Mouse (Mus musculus) thymus, postnatal 0 days (tissue): ENCODE results near the gene Rnls. TPM values are rescaled to one million over a fixed set of nuclear protein-coding genes. Genes with fewer than 3 reads are reported as not detected.
"Not testable (repeated sequence)": the region's sequence is repeated elsewhere in the genome, so short reads cannot be mapped to it uniquely, and the experiment has no call there.

ENCODE experiments used
- DNase-seq: peaks from one replicate; pipeline ENCODE4 v3.0.0-alpha.2; 2015; ENCODE audit warnings: low spot score
- polyA plus RNA-seq: library from polyadenylated mRNA; unstranded; fragments of >200 nt; fragmentation: Nextera tagmentation; extraction: Ambion mirVana; gene quantifications from 2 replicates; pipeline ENCODE4 v1.2.1, GENCODE M21; 2015

Rnls gene
- polyA plus RNA-seq, result 5.1 and 5.3 TPM in 2 replicates

DNA sequence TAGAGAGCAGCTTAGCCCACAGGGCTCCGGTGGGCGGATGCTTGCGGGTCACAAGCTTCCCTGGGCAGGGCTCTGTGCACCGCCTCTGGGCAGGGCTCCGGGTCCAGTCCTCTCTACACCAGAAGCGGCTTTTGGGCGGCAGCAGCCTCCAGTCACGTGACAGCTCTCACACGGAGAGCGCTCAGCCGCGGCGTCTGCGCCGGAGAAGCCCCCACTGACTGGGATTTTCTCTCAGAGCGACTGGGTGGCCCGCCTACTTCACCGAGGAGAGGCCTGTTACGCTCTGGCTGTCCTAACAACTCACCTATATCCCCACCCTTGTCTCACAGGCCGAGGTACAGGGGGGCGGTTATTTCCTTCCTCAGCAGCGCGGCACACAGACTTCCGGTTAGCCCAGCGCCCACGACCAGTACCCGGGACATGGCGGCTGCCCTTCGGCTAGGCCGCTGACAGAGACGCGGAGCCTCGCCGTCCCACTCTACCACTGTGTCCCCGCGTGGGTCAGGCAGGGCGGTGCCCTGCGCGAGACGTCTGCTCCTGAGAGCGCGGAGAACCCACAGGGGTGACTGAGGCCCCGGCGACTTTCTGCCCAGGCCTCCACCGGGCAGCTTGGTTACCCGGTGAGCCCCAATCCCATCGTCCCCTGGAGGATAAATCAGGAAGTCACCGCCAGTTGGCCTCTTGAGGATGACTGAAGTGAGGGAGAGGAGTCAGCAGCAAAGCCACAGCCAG is at the start of gene Rnls:
Gene Rnls, minus strand, starts transcription at position 645 of the 732 bp plus-strand sequence.
- peak; percentile 72 for DNase-seq

GRCm38 (mm10) chr19:33429457-33429856 is 37.4 kb upstream of the Rnls start:
- peak; percentile 35 for DNase-seq

DNA sequence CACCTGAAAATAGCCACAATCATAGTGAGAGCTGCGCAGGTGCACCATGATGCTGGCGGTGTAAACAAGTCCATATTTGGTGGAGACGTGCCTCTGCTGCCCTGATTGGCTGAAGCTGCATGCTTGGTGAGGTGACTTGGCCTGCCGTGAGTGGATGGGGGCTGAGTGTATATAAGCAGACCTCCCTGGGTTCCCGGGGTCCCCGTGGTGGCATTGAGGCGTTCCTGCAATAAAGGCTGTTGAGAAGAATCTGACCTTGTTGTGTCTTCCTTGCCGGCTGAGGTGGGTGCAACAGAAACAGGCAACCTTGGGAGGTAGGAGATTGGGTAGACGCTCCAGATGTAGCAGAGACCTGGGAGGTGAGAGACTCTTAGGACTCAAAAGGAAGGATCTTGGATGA is 27.3 kb upstream of the Rnls start:
- DNase-seq, result not testable (repeated sequence)

- DNase-seq, result no peak
Observed at GRCm38 (mm10) chr19:33380825-33381224, 11.3 kb downstream of the Rnls start.

DNA sequence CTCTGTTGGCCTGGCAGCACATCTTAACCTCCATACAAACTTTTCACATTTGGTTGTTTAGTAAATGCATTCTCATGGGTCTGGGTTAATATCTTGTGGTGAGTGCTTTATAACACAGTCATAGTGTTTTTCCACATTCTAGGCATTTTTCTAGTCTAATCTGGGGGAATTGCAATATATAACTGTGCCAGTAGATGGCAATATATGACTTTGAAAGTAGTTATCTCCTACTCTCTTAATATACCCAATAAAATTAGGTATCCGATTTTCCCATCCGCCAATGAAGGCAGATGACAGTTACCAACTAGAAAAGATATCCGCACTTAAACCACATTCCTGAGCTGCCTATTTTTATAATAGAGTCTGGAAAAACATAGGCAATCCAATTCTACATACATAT is 11.7 kb downstream of the Rnls start:
- DNase-seq, result peak; percentile 37

DNA sequence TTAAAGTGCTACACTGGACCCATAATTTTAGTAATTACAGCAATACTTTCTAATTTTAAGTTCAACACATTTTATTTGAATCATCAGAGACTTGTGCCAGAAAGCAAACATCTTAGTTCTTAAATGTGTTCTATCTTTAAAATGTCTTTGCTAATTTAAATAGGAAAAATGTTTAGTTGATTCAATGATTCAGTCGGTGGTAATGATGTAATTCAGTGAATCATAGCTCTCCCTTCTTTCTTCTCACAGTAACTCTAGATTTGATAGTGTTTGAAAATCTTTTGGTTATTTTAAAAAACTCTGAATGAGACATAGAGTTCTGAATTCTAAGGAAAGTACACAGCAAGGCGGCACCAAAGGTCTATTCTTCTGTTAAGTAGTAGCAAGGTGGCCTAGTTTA is 23.3 kb downstream of the Rnls start:
- DNase-seq, result no peak

DNA sequence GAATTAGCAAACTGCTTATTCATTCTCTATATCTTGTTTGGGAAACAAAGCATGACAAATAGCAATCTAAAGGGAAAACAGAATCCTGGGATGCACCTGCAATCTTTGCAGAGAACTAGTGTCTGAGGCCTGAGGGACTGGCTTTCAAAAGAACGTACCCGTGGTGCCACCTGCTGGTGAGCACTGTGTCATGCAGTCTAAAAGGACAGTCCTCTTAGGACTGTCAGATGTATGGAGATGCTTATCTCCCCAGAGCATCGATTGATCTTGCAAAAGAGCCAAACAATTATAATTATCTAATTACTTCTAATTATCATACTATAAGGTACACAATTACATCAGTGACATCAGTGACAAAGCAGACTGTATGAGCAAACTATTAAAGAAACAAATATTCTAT is 25.4 kb downstream of the Rnls start:
- DNase-seq, result peak; percentile 65

DNA sequence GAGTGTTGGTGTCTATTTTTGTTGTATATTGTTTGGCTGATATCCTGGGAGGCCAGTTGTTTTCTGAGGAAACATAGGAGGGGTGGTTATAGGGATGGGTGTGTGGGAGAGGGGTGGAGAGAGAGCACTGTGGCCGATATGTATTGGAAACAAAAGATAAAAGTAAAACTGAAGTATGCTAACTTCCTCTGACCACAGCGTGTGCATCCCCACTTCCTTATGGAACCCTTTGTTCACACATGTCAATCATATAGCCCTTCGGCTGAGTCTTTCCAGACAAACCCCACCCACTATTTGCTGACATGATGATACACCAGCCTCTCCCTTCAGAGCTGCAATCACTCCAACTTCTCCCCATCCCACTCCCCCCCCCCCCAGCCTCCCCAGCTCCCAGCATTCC is 35.1 kb downstream of the Rnls start:
- DNase-seq, result no peak

GRCm38 (mm10) chr19:33340119-33340518 is 52.0 kb downstream of the Rnls start:
- no peak for DNase-seq

- no peak for DNase-seq
Observed at GRCm38 (mm10) chr19:33326706-33327641, 65.1 kb downstream of the Rnls start.

DNA sequence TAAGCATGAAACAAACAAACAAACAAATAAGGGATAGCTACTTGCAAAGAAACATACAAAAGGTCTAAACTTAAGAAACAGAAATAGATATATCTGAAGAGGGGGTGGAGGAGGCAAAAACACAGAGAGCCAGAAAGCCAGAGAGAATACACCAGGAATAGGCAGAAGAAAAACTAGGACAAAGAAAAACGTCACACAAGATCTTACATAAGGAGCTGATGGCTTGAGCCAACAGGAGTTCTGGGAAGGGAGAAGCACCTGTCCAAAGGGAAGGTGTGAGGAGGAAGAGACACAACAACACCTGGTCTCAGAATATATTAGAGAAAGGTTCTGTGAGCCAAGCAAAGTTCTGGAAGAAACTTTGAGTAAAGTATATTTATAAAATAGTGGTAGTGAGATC is 73.3 kb downstream of the Rnls start:
- no peak for DNase-seq

GRCm38 (mm10) chr19:33317130-33317529 is 75.0 kb downstream of the Rnls start:
- no peak for DNase-seq

- no peak for DNase-seq
Observed at GRCm38 (mm10) chr19:33299726-33300292, 92.3 kb downstream of the Rnls start.

- no peak for DNase-seq
Observed at GRCm38 (mm10) chr19:33296338-33296737, 95.8 kb downstream of the Rnls start.

DNA sequence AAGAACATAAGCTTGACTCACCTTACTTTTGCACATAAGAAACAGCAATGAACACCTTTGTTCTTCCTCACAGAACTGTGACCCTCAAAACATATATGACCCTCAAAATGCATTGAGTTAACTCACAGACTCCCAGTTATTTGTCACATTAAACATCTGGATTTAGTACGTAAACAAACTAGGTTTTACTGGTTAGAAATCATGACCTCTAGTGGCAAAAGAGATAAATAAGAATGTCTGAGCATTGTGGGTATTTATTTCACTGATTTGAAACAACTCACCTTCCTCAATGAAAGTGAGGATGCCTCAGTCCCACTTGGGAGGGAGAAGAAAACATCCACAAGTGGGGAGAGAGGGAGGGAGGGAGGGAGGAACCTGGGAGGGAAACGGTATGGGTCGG is 109.1 kb downstream of the Rnls start:
- peak; percentile 27 for DNase-seq

DNA sequence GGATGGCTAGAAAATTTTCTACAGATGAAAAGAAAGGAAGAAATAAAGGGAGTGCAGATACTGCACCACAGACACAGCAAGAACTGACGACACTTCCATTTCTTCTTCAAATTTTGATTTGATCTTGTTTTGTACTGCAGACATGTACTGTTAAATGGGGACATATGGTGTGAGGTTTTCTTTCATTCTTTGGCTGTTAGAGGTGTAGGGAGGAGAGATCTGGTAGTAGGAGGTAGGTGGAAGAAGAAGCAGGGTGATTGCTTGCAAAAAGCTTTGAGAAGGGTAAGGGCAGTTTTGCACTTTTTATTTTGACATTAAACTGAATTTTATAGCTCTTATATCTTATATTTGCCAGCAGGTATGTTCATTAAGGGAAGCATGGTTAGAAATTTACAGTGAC is 115.7 kb downstream of the Rnls start:
- no peak for DNase-seq

DNA sequence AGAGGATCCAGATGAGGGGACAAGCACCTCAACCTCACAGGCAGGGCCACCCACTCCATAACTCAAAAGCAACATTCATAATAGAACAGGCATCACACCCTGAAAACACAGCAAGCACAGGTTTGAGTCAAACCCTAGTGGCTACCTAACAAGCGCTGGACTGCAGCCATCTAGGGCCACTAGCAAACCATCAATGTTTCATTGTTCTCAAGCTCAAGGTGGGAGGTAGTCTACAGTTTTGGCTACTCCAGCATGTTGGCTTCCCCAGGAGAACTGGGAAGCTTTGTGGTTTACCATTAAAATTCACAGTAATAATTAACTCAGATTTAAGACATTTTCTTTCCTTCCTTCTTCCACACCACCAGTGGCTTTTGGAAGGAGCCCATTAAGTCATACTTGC is 118.4 kb downstream of the Rnls start:
- DNase-seq, result no peak

DNA sequence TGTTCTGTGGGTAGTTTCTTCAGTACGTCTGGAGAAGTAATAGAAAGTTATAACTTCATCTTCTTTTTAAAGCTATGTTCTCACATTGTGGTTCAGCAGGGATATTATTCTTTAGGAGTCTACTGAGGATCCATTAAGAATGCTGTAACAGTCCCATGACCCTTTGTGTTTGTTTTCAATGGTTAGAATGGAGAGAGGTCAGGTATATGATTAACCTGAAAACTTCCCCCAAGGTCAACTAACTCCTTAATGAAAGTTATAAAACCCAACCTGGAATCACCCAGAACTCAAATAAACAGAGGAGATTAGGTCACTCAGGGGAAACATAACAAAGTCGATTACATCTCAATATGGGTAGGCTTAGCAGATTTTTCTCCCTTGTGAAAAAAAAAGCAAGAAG is 120.5 kb downstream of the Rnls start:
- DNase-seq, result no peak

DNA sequence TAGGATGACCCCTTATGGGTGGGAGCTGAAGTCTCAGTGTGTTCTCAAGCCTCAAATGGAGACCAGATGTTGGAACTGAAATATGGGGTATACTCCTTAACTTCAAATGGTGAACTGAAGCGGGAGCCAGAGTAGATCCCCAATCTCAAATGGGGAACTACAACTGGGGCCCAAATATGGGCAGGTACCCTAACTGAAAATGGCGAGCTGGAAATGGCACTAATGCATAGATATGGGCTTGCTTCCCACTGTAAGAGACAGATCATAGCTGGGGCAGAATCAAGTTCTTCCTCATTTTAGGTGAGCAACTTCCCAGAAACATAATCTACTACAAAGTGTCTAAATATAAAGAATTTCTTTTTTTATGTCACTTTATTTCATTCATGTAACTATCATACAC is 121.9 kb downstream of the Rnls start:
- DNase-seq, result no peak

- DNase-seq, result peak; percentile 41
Observed at GRCm38 (mm10) chr19:33268044-33268443, 124.1 kb downstream of the Rnls start.

DNA sequence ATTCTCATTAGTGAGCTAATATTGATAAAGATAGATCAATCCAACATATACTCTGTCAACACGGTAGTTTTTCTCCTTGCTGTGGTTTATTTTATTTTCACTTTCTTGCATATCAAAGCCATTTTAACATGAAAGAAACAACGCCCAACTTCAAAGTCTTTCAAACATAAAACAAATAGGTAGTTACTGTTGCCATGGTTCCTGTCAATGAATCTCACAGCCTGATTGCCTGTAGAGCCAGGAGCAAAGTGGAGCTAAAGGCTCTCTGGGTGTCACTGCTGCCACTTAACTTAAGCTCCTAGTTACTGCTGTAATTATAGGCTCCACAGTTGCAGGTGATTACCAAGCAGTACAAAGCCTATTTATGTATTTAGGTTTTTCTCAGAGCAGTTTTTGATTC is 126.8 kb downstream of the Rnls start:
- peak; percentile 17 for DNase-seq
